Mouse (Mus musculus) lung, embryonic 16.5 days (tissue): ENCODE measurements around the gene Gm9958. TPM values are rescaled to one million over a fixed set of nuclear protein-coding genes. Genes with fewer than 3 reads are reported as not detected.
A peak's percentile ranks its signal among the peaks of the same experiment; 100 is the strongest.

ENCODE experiments used
- ATAC-seq: fragments of 200-750 bp; cut with Nextera tagmentation; 2 replicates; pipeline ENCODE4 v1.8.0; 2017; ENCODE audit warnings: low read depth, mild to moderate bottlenecking, moderate library complexity
- H3K27ac ChIP-seq: fragments of 300-500 bp; sonication (generic); 2 replicates; pipeline ENCODE4 v1.5.1; 2014; ENCODE audit warnings: mild to moderate bottlenecking, control low read depth, low read length
- H3K27me3 ChIP-seq: fragments of 300-500 bp; sonication (generic); 2 replicates; pipeline ENCODE4 v1.6.1; 2014; ENCODE audit warnings: low read depth, low read length, mixed read lengths; ENCODE audit not compliant: control insufficient read depth, insufficient read depth
- H3K36me3 ChIP-seq: fragments of 300-500 bp; sonication (generic); 2 replicates; pipeline ENCODE4 v1.6.1; 2014; ENCODE audit warnings: low read length; ENCODE audit not compliant: control insufficient read depth, insufficient read depth
- H3K4me1 ChIP-seq: fragments of 300-500 bp; sonication (generic); replicated peaks from 2 replicates; pipeline ENCODE4 v1.6.1; 2014; ENCODE audit warnings: low read length, mixed read lengths; ENCODE audit not compliant: control insufficient read depth, insufficient read depth
- H3K4me2 ChIP-seq: fragments of 300-500 bp; sonication (generic); 2 replicates; pipeline ENCODE4 v1.6.1; 2014; ENCODE audit warnings: low read depth, low read length, control low read depth
- H3K4me3 ChIP-seq: fragments of 300-500 bp; sonication (generic); 2 replicates; pipeline ENCODE4 v1.5.1; 2014; ENCODE audit warnings: mild to moderate bottlenecking, low read length, control low read depth
- H3K9ac ChIP-seq: fragments of 300-500 bp; sonication (generic); 2 replicates; pipeline ENCODE4 v1.6.1; 2014; ENCODE audit warnings: low read length, control low read depth
- H3K9me3 ChIP-seq: fragments of 300-500 bp; sonication (generic); 2 replicates; pipeline ENCODE4 v1.6.1; 2016; ENCODE audit warnings: low read length; ENCODE audit not compliant: control insufficient read depth
- WGBS: fragments of 180-500 bp; shearing (Covaris S2); extraction: QIAGEN DNeasy Blood & Tissue Kit; methylation state at CpG from one replicate; pipeline ENCODE4 v1.1.7; 2014; 5-methylcytosine and 5-hydroxymethylcytosine counted together
- polyA plus RNA-seq: library from polyadenylated mRNA; unstranded; fragments of >200 nt; fragmentation: Nextera tagmentation; extraction: Ambion mirVana; gene quantifications from 2 replicates; pipeline ENCODE4 v1.2.1, GENCODE M21; 2015

Gene Gm9958
- polyA plus RNA-seq, 1 experiment from 2014 or later: 6.7 TPM

DNA sequence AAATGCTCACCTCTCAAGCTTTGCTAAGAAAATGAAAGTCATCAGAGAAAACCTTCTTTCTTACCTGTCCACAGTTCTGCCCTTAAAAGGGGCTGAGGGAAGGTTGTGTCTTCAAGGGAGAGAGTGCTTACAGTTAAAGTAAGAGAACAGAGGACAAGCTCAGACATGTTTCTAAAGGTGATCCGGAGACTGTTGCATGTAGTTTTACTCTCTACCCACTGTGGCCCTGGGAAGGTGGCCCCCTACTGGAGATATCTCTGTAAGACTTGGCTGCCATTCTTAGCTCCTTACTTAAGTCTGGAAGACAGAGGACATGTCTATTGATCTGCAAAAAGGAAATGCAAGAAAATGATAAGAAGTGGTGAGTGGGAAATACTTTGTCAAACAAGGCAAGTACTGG lies 16.1 kb downstream of the Gm9958 start:
- no peak for ATAC-seq
- Histone ChIP-seq H3K27ac (no peak overlapping the region), H3K4me3 (no peak overlapping the region), H3K4me1 (no peaks in the 10 kb centered on the region), H3K9ac (no peak overlapping the region), H3K36me3 (no peaks in the 10 kb centered on the region), H3K4me2 (no peak overlapping the region), H3K9me3 (no peaks in the 10 kb centered on the region), H3K27me3 (no peaks in the 10 kb centered on the region)
- WGBS: 56% methylated on average over 1 of the region's 1 CpGs

- Histone ChIP-seq H3K36me3 (no peaks in the 10 kb centered on the region), H3K9ac (no peak overlapping the region), H3K4me1 (no peaks in the 10 kb centered on the region), H3K4me3 (no peak overlapping the region), H3K9me3 (no peaks in the 10 kb centered on the region), H3K27ac (no peak overlapping the region), H3K4me2 (no peak overlapping the region), H3K27me3 (no peaks in the 10 kb centered on the region)
- ATAC-seq: no peak
- 55% methylated on average over 5 of the region's 5 CpGs for WGBS
Observed at GRCm38 (mm10) chr5:90393764-90394163, 26.8 kb downstream of the Gm9958 start.

GRCm38 (mm10) chr5:90394322-90394721 lies 27.3 kb downstream of the Gm9958 start:
- Histone ChIP-seq H3K4me3 (no peak overlapping the region), H3K4me2 (no peak overlapping the region), H3K27me3 (no peaks in the 10 kb centered on the region), H3K9me3 (no peaks in the 10 kb centered on the region), H3K36me3 (no peaks in the 10 kb centered on the region), H3K4me1 (no peaks in the 10 kb centered on the region), H3K9ac (no peak overlapping the region), H3K27ac (no peak overlapping the region)
- ATAC-seq: no peak
- 59% methylated on average over 4 of the region's 4 CpGs for WGBS

DNA sequence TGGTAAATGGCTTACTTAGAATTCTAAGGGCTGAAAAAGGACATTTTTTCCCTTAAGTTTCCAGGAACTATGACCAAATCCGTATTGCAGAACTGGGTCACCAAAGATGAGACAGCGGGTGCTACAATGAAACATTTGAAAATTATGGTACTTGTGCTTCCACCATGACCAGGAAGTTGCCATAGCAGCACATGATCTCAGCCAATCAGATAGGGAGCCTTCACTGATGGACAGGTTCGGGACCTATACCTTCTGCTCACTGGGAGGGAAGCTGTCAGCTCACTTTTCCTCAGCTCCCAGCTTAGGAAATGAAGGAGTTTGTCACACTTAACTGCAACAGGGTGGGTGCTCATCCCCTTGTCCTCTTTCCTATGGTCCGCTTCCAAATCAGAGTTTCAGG lies 29.8 kb downstream of the Gm9958 start:
- no peaks in the 10 kb centered on the region for H3K36me3 ChIP-seq
- H3K27me3 ChIP-seq: no peaks in the 10 kb centered on the region
- H3K9ac ChIP-seq: no peak overlapping the region
- H3K4me2 ChIP-seq: no peak overlapping the region
- no peak overlapping the region for H3K27ac ChIP-seq
- H3K4me1 ChIP-seq: no peaks in the 10 kb centered on the region
- no peak for ATAC-seq
- H3K4me3 ChIP-seq: no peak overlapping the region
- 82% methylated on average over 4 of the region's 4 CpGs for WGBS
- H3K9me3 ChIP-seq: no peaks in the 10 kb centered on the region

DNA sequence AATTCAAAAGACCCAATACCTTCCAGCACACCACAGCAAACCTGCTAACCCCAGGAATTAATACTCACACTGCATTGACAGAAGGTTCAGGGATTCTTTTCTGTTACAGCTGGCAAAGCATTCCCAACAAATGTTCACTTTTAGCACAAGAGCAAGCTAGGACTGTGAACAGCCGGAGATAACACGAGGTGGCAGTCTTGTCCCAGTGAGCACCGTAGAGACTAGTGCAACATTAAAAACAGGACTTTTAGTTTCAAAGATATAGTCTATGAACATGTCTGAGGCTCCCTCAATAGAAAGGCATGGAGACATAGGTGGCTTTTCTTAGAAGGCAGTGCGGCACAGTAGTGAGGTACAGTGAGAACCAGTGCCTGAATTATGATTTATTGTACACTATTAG lies 38.2 kb downstream of the Gm9958 start:
- Histone ChIP-seq H3K27ac (no peak overlapping the region), H3K27me3 (no peaks in the 10 kb centered on the region), H3K9ac (no peak overlapping the region), H3K36me3 (no peaks in the 10 kb centered on the region), H3K4me3 (no peak overlapping the region), H3K9me3 (no peaks in the 10 kb centered on the region), H3K4me2 (no peak overlapping the region), H3K4me1 (no peaks in the 10 kb centered on the region; the same call in 1 of the 2 replicates)
- peak; percentile 81 for ATAC-seq
- 55% methylated on average over 4 of the region's 4 CpGs for WGBS

GRCm38 (mm10) chr5:90414142-90414924 lies 47.3 kb downstream of the Gm9958 start:
- 0 out of 2 replicates have a peak, but pooled peaks cover 4% of the 10 kb centered on the region for H3K4me1 ChIP-seq
- H3K4me3 ChIP-seq: no peak overlapping the region
- H3K27me3 ChIP-seq: no peaks in the 10 kb centered on the region
- no peak overlapping the region for H3K27ac ChIP-seq
- WGBS: 64% methylated on average over 8 of the region's 8 CpGs
- no peak overlapping the region for H3K4me2 ChIP-seq
- ATAC-seq: no peak
- no peak overlapping the region for H3K9ac ChIP-seq
- H3K36me3 ChIP-seq: no peaks in the 10 kb centered on the region
- no peaks in the 10 kb centered on the region for H3K9me3 ChIP-seq

DNA sequence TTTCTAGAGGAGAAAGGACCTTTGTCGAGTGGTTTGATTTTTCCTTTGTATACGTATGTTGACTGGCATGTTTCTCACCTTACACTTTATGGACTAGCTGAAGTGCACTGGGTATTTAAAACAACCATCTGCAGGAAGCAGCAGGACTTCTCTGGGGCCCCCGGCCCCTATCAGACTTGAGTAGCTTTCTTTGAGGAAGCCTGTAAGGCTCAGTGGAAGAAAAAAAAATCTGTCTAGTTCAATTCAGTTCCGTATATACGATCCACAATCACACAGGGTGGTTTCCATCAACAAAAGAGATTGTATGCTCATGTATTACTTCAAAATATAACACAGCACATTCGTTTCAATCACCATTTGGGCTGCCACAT lies 47.9 kb downstream of the Gm9958 start:
- no peak overlapping the region for H3K4me2 ChIP-seq
- 0 out of 2 replicates have a peak, but pooled peaks cover 4% of the 10 kb centered on the region for H3K4me1 ChIP-seq
- WGBS: 24% methylated on average over 6 of the region's 6 CpGs

More for the DNA sequence above, 47.9 kb downstream of the Gm9958 start:
- no peaks in the 10 kb centered on the region for H3K9me3 ChIP-seq
- H3K4me3 ChIP-seq: no peak overlapping the region
- H3K9ac ChIP-seq: no peak overlapping the region
- H3K36me3 ChIP-seq: no peaks in the 10 kb centered on the region
- no peaks in the 10 kb centered on the region for H3K27me3 ChIP-seq
- H3K27ac ChIP-seq: no peak overlapping the region
- ATAC-seq: no peak

Other genes starting within 250 kb of the Gm9958 start
- 27.9 and 29.1 TPM in 2 replicates for gene Cox18, start 143.2 kb upstream of the Gm9958 start, polyA plus RNA-seq
- gene Ankrd17, start 627 bp upstream of the Gm9958 start, polyA plus RNA-seq: 18.7 and 19.8 TPM in 2 replicates
- 12.1 and 106 TPM in 2 replicates for gene Alb, start 93.7 kb downstream of the Gm9958 start, polyA plus RNA-seq
- gene Afp, start 123.5 kb downstream of the Gm9958 start, polyA plus RNA-seq: 22.1 and 189 TPM in 2 replicates
- 0.63 TPM in 1 of 2 replicates, not detected in the other for gene Afm, start 151.7 kb downstream of the Gm9958 start, polyA plus RNA-seq
- 0.10 TPM in 1 of 2 replicates, not detected in the other for gene 5830473C10Rik, start 193.9 kb downstream of the Gm9958 start, polyA plus RNA-seq